Comparison of ENCODE assay signal across 24 mouse cellular contexts in genomic region chr14:13971644-13972234, GRCm38 (mm10). TPM values are rescaled to one million over a fixed set of nuclear protein-coding genes. Genes with fewer than 3 reads are reported as not detected.
A peak's percentile ranks its signal among the peaks of the same experiment; 100 is the strongest.
DNase-seq lines count a peak whose midpoint lies in the region; ATAC-seq and TF ChIP-seq lines count a peak whose summit lies in the region.
"Had no signal": no experiment of that assay in that cellular context is flagged by ENCODE, and none has a peak within 500 bp of the region (broad histone marks: within the 10 kb centered on the region; RNA-seq: fewer than 3 reads in every experiment).

No protein-coding gene starts in this region.

- no peaks in the 10 kb centered on the region for H3K36me3 ChIP-seq in forebrain, embryonic 10.5 days (replicated peaks)
- H3K36me3 ChIP-seq in forebrain, embryonic 12.5 days (replicated peaks): no peaks in the 10 kb centered on the region
- H3K36me3 ChIP-seq in hindbrain, postnatal 0 days (ENCODE audit: insufficient read depth, low read length): no peaks in the 10 kb centered on the region
- no peaks in the 10 kb centered on the region for H3K36me3 ChIP-seq in hindbrain, embryonic 14.5 days (replicated peaks; ENCODE audit: control insufficient read depth, insufficient read depth)
- peaks cover 0 to 3% of the 10 kb centered on the region in 2 experiments; a peak in 2 of 4 replicates for H3K36me3 ChIP-seq in MEL (ENCODE audit: control insufficient read depth in 1 of 2, insufficient read depth in 2 of 2, low read length in 2 of 2)
- H3K36me3 ChIP-seq in limb, embryonic 10.5 days: no peaks in the 10 kb centered on the region
- H3K36me3 ChIP-seq: G1E; limb, embryonic 15.5 days had no signal

- WGBS in forebrain, embryonic 10.5 days: 52% methylated on average over 6 of the region's 6 CpGs
- 47% methylated on average over 6 of the region's 6 CpGs for WGBS in forebrain, embryonic 12.5 days
- 35% methylated on average over 6 of the region's 6 CpGs for WGBS in hindbrain, postnatal 0 days
- 59% methylated on average over 6 of the region's 6 CpGs for WGBS in hindbrain, embryonic 14.5 days
- WGBS in limb, embryonic 10.5 days: 52% methylated on average over 6 of the region's 6 CpGs

- no peak for TF ChIP-seq CTCF in hindbrain, postnatal 0 days (IDR thresholded peaks at IDR 0.05; ENCODE audit: low read depth)
- TF ChIP-seq CTCF in MEL (IDR thresholded peaks at IDR 0.05 in 2 of 3, conservative IDR thresholded peaks at IDR 0.05 in 1 of 3; ENCODE audit: control insufficient read depth in 1 of 3, insufficient read depth in 1 of 3, low read depth in 2 of 3, low read length in 3 of 3, poor library complexity in 1 of 3, severe bottlenecking in 1 of 3): no peak

- no peaks in the 10 kb centered on the region for H3K79me2 ChIP-seq in MEL (ENCODE audit: control insufficient read depth, insufficient read depth, low read length, poor library complexity)

- TF ChIP-seq RAD21 in MEL (IDR thresholded peaks at IDR 0.05; ENCODE audit: low read depth, low read length): no peak

- TF ChIP-seq POLR2A in MEL (IDR thresholded peaks at IDR 0.05; ENCODE audit: control insufficient read depth in 1 of 2, insufficient read depth in 1 of 2, low read depth in 1 of 2, low read length in 2 of 2, poor library complexity in 1 of 2): no peak

- H3K9ac ChIP-seq in forebrain, embryonic 12.5 days: no peak overlapping the region
- no peak overlapping the region for H3K9ac ChIP-seq in hindbrain, postnatal 0 days (replicated peaks; ENCODE audit: low read length)
- no peak overlapping the region for H3K9ac ChIP-seq in hindbrain, embryonic 14.5 days
- H3K9ac ChIP-seq in MEL (ENCODE audit: control insufficient read depth, low read depth, low read length, poor library complexity, severe bottlenecking): no peak overlapping the region; the same call in 1 of the 2 replicates
- H3K9ac ChIP-seq: limb, embryonic 15.5 days had no signal

- H3K4me2 ChIP-seq in forebrain, embryonic 12.5 days: no peak overlapping the region
- no peak overlapping the region for H3K4me2 ChIP-seq in hindbrain, postnatal 0 days (ENCODE audit: low read depth, low read length)
- H3K4me2 ChIP-seq in hindbrain, embryonic 14.5 days (replicated peaks): no peak overlapping the region
- H3K4me2 ChIP-seq: heart, embryonic 11.5 days; limb, embryonic 15.5 days had no signal

- no peaks in the 10 kb centered on the region for H3K9me3 ChIP-seq in forebrain, embryonic 10.5 days
- H3K9me3 ChIP-seq in forebrain, embryonic 12.5 days: no peaks in the 10 kb centered on the region
- H3K9me3 ChIP-seq in hindbrain, postnatal 0 days (ENCODE audit: low read length): no peaks in the 10 kb centered on the region
- no peaks in the 10 kb centered on the region for H3K9me3 ChIP-seq in hindbrain, embryonic 14.5 days (ENCODE audit: control insufficient read depth, low read length)
- H3K9me3 ChIP-seq in MEL (replicated peaks; ENCODE audit: insufficient read depth, low read length): no peaks in the 10 kb centered on the region
- H3K9me3 ChIP-seq in limb, embryonic 10.5 days (replicated peaks): no peaks in the 10 kb centered on the region
- H3K9me3 ChIP-seq: G1E; limb, embryonic 15.5 days had no signal

- peaks cover 18% of the 10 kb centered on the region for H3K4me1 ChIP-seq in forebrain, embryonic 10.5 days
- H3K4me1 ChIP-seq in forebrain, embryonic 12.5 days: peaks cover 5% of the 10 kb centered on the region; the same call in 1 of the 2 replicates
- no peaks in the 10 kb centered on the region for H3K4me1 ChIP-seq in hindbrain, postnatal 0 days (ENCODE audit: insufficient read depth, low read length)
- H3K4me1 ChIP-seq in hindbrain, embryonic 14.5 days (replicated peaks; ENCODE audit: control insufficient read depth, insufficient read depth, low read length): no peaks in the 10 kb centered on the region
- peaks cover 0 to 6% of the 10 kb centered on the region in 2 experiments; a peak in 3 of 4 replicates for H3K4me1 ChIP-seq in MEL (ENCODE audit: control insufficient read depth in 1 of 2, insufficient read depth in 2 of 2, low read length in 2 of 2)
- H3K4me1 ChIP-seq in limb, embryonic 10.5 days: peaks cover 16% of the 10 kb centered on the region
- H3K4me1 ChIP-seq: limb, embryonic 15.5 days had no signal

- H3K27ac ChIP-seq in forebrain, embryonic 10.5 days: peak overlapping the region; percentile 44; the same call in 1 of the 2 replicates
- no peak overlapping the region for H3K27ac ChIP-seq in forebrain, embryonic 12.5 days
- H3K27ac ChIP-seq in hindbrain, postnatal 0 days: 0 out of 2 replicates have a peak overlapping the region, but pooled peaks have one; percentile 32
- H3K27ac ChIP-seq in hindbrain, embryonic 14.5 days: no peak overlapping the region
- no peak overlapping the region for H3K27ac ChIP-seq in MEL (ENCODE audit: control insufficient read depth, low read depth, low read length)
- H3K27ac ChIP-seq in limb, embryonic 10.5 days: 0 out of 2 replicates have a peak overlapping the region, but pooled peaks have one; percentile 14
- H3K27ac ChIP-seq: limb, embryonic 15.5 days had no signal

- no peak for DNase-seq in forebrain, embryonic 10.5 days (ENCODE audit: extremely low spot score, low spot score)
- peak; percentile 7 for DNase-seq in hindbrain, postnatal 0 days (ENCODE audit: low spot score)
- DNase-seq in hindbrain, embryonic 14.5 days (ENCODE audit: low spot score): no peak
- peak; percentile 23 for DNase-seq in MEL (ENCODE audit: low read depth, low spot score)
- DNase-seq in limb, embryonic 10.5 days (ENCODE audit: low spot score): no peak
- no peak for DNase-seq in layer of hippocampus, postnatal 10 days (ENCODE audit: low spot score in 2 of 2)
- DNase-seq in ovary, postnatal 10 days (ENCODE audit: low spot score): no peak
- DNase-seq: adrenal gland, adult 2 months; cerebellum, adult 11 months; gastrocnemius, postnatal 25 days; heart, postnatal 14 days; kidney, adult 18-20 months; kidney, postnatal 14 days; thymus, adult 2 months had no signal

- no peak for TF ChIP-seq EP300 in MEL (IDR thresholded peaks at IDR 0.05; ENCODE audit: low read depth in 1 of 2, low read length in 2 of 2)

- no peak overlapping the region for H3K4me3 ChIP-seq in forebrain, embryonic 10.5 days
- no peak overlapping the region for H3K4me3 ChIP-seq in forebrain, embryonic 12.5 days (replicated peaks)
- H3K4me3 ChIP-seq in hindbrain, postnatal 0 days (ENCODE audit: low read length): no peak overlapping the region
- H3K4me3 ChIP-seq in hindbrain, embryonic 14.5 days (replicated peaks; ENCODE audit: low read length): no peak overlapping the region
- H3K4me3 ChIP-seq in MEL (ENCODE audit: control insufficient read depth in 1 of 2, insufficient read depth in 1 of 2, low read depth in 2 of 2, low read length in 2 of 2): no peak overlapping the region
- no peak overlapping the region for H3K4me3 ChIP-seq in limb, embryonic 10.5 days
- H3K4me3 ChIP-seq: limb, embryonic 15.5 days had no signal

- no peaks in the 10 kb centered on the region for H3K27me3 ChIP-seq in forebrain, embryonic 10.5 days (ENCODE audit: poor library complexity, severe bottlenecking)
- no peaks in the 10 kb centered on the region for H3K27me3 ChIP-seq in forebrain, embryonic 12.5 days
- no peaks in the 10 kb centered on the region for H3K27me3 ChIP-seq in hindbrain, postnatal 0 days (ENCODE audit: insufficient read depth, low read length)
- H3K27me3 ChIP-seq in hindbrain, embryonic 14.5 days (ENCODE audit: control insufficient read depth, insufficient read depth, low read length): no peaks in the 10 kb centered on the region
- H3K27me3 ChIP-seq in MEL (ENCODE audit: control insufficient read depth in 1 of 2, insufficient read depth in 2 of 2, low read length in 2 of 2): no peaks in the 10 kb centered on the region
- H3K27me3 ChIP-seq in limb, embryonic 10.5 days (ENCODE audit: low read depth, poor library complexity, severe bottlenecking): no peaks in the 10 kb centered on the region
- H3K27me3 ChIP-seq: limb, embryonic 15.5 days had no signal

- ATAC-seq in forebrain, embryonic 12.5 days (ENCODE audit: low FRiP score): no peak
- ATAC-seq in hindbrain, postnatal 0 days: no peak
- no peak for ATAC-seq in hindbrain, embryonic 14.5 days (ENCODE audit: low FRiP score)
- ATAC-seq: CD4-positive, CD25-positive, alpha-beta regulatory T cell, adult 4 months had no signal

RNA-seq across cellular contexts. Expression of gene Thoc7, which starts 10.1 kb away (rescaled TPM):
- 235 and 250 TPM in 2 replicates for polyA plus RNA-seq in forebrain, embryonic 10.5 days (2016; fragmentation: Nextera tagmentation; extraction: Ambion mirVana)
- polyA plus RNA-seq in forebrain, embryonic 12.5 days (2016; fragmentation: Nextera tagmentation; extraction: Ambion mirVana): 227 and 240 TPM in 2 replicates
- total RNA-seq in hindbrain, postnatal 0 days (2014; rRNA removed): 38.1 and 46.5 TPM in 2 replicates
- 211 and 226 TPM in 2 replicates for polyA plus RNA-seq in hindbrain, postnatal 0 days (2015; fragmentation: Nextera tagmentation; extraction: Ambion mirVana)
- 197 and 201 TPM in 2 replicates for polyA plus RNA-seq in hindbrain, embryonic 14.5 days (2014; fragmentation: Nextera tagmentation; extraction: Ambion mirVana)
- 121 and 126 TPM in 2 replicates for total RNA-seq in MEL (2012; rRNA removed)
- polyA plus RNA-seq in MEL (2012; ENCODE audit: insufficient read depth in 1 of 2, insufficient read length in 2 of 2, low read depth in 1 of 2, low replicate concordance in 2 of 2, missing spikeins in 1 of 2): 10 to 100 TPM in 1 of 2 experiments, not detected in 1; 85.8 TPM
- 220 and 221 TPM in 2 replicates for polyA plus RNA-seq in limb, embryonic 10.5 days (2016; fragmentation: Nextera tagmentation; extraction: Ambion mirVana)
- total RNA-seq in layer of hippocampus, postnatal 10 days (2021): 100 to 1,000 TPM; 109 to 128 TPM

RNA-seq across cellular contexts. Expression of gene Atxn7, which starts 10.5 kb away (rescaled TPM):
- 4.5 and 4.7 TPM in 2 replicates for polyA plus RNA-seq in forebrain, embryonic 10.5 days (2016; fragmentation: Nextera tagmentation; extraction: Ambion mirVana)
- polyA plus RNA-seq in forebrain, embryonic 12.5 days (2016; fragmentation: Nextera tagmentation; extraction: Ambion mirVana): 6.9 and 11.1 TPM in 2 replicates
- total RNA-seq in hindbrain, postnatal 0 days (2014; rRNA removed): 9.4 and 11.7 TPM in 2 replicates
- polyA plus RNA-seq in hindbrain, postnatal 0 days (2015; fragmentation: Nextera tagmentation; extraction: Ambion mirVana): 2.9 and 3.6 TPM in 2 replicates
- 5.0 and 5.1 TPM in 2 replicates for polyA plus RNA-seq in hindbrain, embryonic 14.5 days (2014; fragmentation: Nextera tagmentation; extraction: Ambion mirVana)
- 2.3 and 2.7 TPM in 2 replicates for total RNA-seq in MEL (2012; rRNA removed)
- 1 to 10 TPM in 1 of 2 experiments, not detected in 1; 7.7 TPM for polyA plus RNA-seq in MEL (2012; ENCODE audit: insufficient read depth in 1 of 2, insufficient read length in 2 of 2, low read depth in 1 of 2, low replicate concordance in 2 of 2, missing spikeins in 1 of 2)
- 2.6 and 3.0 TPM in 2 replicates for polyA plus RNA-seq in limb, embryonic 10.5 days (2016; fragmentation: Nextera tagmentation; extraction: Ambion mirVana)
- 10 to 100 TPM; 18.8 to 26.8 TPM for total RNA-seq in layer of hippocampus, postnatal 10 days (2021)

RNA-seq across cellular contexts. Expression of gene Gm281, which starts 57.5 kb away (rescaled TPM):
- polyA plus RNA-seq in forebrain, embryonic 10.5 days (2016; fragmentation: Nextera tagmentation; extraction: Ambion mirVana): not detected in 2 replicates
- not detected in 2 replicates for polyA plus RNA-seq in forebrain, embryonic 12.5 days (2016; fragmentation: Nextera tagmentation; extraction: Ambion mirVana)
- total RNA-seq in hindbrain, postnatal 0 days (2014; rRNA removed): not detected in 2 replicates
- not detected in 2 replicates for polyA plus RNA-seq in hindbrain, postnatal 0 days (2015; fragmentation: Nextera tagmentation; extraction: Ambion mirVana)
- polyA plus RNA-seq in hindbrain, embryonic 14.5 days (2014; fragmentation: Nextera tagmentation; extraction: Ambion mirVana): 0.08 TPM in 1 of 2 replicates, not detected in the other
- not detected in 2 replicates for total RNA-seq in MEL (2012; rRNA removed)
- polyA plus RNA-seq in MEL (2012; ENCODE audit: insufficient read depth in 1 of 2, insufficient read length in 2 of 2, low read depth in 1 of 2, low replicate concordance in 2 of 2, missing spikeins in 1 of 2): not detected
- polyA plus RNA-seq in limb, embryonic 10.5 days (2016; fragmentation: Nextera tagmentation; extraction: Ambion mirVana): 0.10 TPM in 1 of 2 replicates, not detected in the other
- total RNA-seq in layer of hippocampus, postnatal 10 days (2021): not detected
- total RNA-seq: adrenal gland, adult 2 months; G1E; gastrocnemius, postnatal 25 days; heart, postnatal 14 days; left cerebral cortex, adult 8-10 months; monocyte, adult 5-6 weeks; neutrophil, adult 5-6 weeks had no signal
- polyA plus RNA-seq: adrenal gland, adult 2 months; CD4-positive, CD25-positive, alpha-beta regulatory T cell, adult 4 months; G1E; heart, embryonic 11.5 days; limb, embryonic 15.5 days; small intestine, adult 2 months; urinary bladder, adult 2 months had no signal

Comparison
In these comparisons a context has a peak if more than half of its experiments do, and no peak if none do; other contexts are left out.
1. DNase-seq: peak in hindbrain, postnatal 0 days (single experiment) and MEL (single experiment); none in forebrain, embryonic 10.5 days (single experiment), hindbrain, embryonic 14.5 days (single experiment), limb, embryonic 10.5 days (single experiment), layer of hippocampus, postnatal 10 days (0 of 2) and ovary, postnatal 10 days (single experiment).
2. H3K27ac ChIP-seq: peak in forebrain, embryonic 10.5 days (single experiment), hindbrain, postnatal 0 days (single experiment) and limb, embryonic 10.5 days (single experiment); none in forebrain, embryonic 12.5 days (single experiment), hindbrain, embryonic 14.5 days (single experiment) and MEL (single experiment).